Mouse (Mus musculus) pancreas, adult 10 weeks (tissue): ENCODE measurements around the gene Clmn. TPM values are rescaled to one million over a fixed set of nuclear protein-coding genes. Genes with fewer than 3 reads are reported as not detected.

Experiments
- polyA plus RNA-seq: library from polyadenylated mRNA; stranded (reverse); fragments of 350-450 nt; fragmentation: Illumina TruSeq; extraction: RNeasy Lipid Tissue Mini Kit (QIAGEN cat#74804); gene quantifications from one replicate; pipeline ENCODE4 v1.2.3, GENCODE M21; 2015; ENCODE audit warnings: low read depth, low replicate concordance; ENCODE audit not compliant: insufficient read depth

Clmn gene
- 2.4 TPM for polyA plus RNA-seq

GRCm38 (mm10) chr12:104864439-104865165 is at the start of gene Clmn:
Gene Clmn (minus strand): TSS chr12:104865076.

GRCm38 (mm10) chr12:104751814-104752765 is 112.8 kb downstream of the Clmn start, which contains the start of gene Dicer1:
Gene Dicer1 (minus strand): TSS chr12:104751952.

Other genes starting within 250 kb of the Clmn start
- gene Dicer1, start 113.1 kb downstream of the Clmn start, polyA plus RNA-seq: 7.0 TPM
- 1.7 TPM for gene Syne3, start 144.7 kb upstream of the Clmn start, polyA plus RNA-seq
- 6.9 TPM for gene Glrx5, start 167.6 kb upstream of the Clmn start, polyA plus RNA-seq